Mouse (Mus musculus) 3T3-L1 (cell line): ENCODE measurements around the gene Gpx2.
"Not testable (repeated sequence)": the region's sequence is repeated elsewhere in the genome, so short reads cannot be mapped to it uniquely, and the experiment has no call there.

Source experiments
- DNase-seq: peaks from one replicate; pipeline ENCODE4 v3.0.0-alpha.2; 2015; ENCODE audit warnings: low read depth, low spot score

The Gpx2 gene

DNA sequence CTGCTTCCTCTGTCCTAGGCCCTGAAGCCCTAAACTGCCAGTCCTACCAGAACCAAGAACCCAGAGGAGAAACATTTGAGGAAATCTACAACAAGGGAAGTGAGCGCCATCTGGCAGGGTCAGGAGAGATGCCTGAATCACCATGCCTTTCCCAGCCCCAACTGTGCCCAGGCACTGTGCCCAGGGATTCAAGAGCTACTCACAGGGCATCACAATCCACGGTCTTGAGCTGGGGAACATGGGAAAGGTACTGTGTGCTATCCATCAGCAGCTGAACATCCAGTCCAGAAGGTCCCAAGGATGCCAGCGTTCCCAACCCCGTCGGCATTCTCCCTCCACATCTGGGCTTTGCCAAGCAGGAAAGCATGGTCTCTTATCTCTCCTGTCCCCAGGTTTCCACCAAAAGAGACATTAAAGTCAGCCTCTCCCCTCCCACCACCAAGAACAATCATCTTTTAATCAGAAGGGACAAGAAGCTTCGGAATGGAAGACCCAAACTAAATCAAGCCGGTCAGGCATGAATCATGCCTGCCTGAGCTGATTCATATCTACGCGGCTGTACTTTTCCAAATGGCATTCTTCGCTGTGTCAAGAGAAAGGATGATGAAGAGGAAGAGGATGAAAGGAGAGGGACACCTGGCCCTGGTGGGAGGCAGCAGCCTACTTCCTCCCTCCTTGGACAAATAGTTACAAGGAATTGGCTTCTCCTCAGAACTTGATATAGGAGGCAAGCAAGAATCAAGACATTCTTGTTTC lies 9.9 kb upstream of the Gpx2 start:
- peak; percentile 42 for DNase-seq

DNA sequence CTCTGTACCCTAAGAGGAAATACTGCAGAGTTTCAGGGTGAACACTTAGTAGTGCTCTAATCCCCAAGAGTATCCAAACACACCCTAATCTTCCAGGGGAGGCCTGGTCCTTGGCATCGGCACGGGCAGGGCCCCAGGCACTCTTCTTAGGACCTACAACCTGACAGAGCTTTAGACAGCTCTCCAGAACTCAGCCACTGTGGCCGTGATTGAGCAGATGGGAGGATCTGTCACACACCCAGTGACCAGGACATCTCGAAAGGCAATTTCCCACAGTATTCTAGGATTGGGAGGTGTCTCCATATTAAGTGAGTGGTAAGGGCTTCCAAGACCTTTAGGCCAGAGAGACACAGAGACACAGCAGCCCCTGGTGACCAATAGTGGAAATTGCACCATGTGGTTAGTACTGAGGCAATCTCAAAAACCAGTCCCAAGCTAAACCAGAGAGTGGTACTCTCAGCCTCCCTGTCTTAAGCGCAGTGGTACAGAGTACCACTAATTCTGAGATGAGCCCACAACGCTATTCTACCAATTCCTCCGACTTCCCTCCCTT lies 8.4 kb upstream of the Gpx2 start:
- peak; percentile 75 for DNase-seq

DNA sequence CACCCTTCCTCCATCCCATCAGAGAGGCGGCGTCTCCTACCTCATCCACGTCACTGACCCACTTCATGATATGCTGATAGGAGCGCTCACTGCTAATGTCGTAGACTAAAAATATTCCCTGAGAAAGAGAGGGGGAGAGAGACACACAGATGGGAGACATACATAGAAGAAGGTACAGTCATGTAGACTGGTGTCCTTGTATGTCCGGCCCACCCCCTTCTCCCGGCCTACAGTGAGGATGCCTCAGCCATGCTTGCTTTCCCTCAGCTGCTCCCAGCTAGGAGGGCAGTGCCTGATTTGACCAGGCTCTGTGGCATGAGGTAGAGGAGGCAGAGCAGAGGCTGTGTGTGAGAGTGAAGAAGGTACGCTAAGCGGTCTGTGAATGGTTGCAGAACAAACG lies 7.7 kb upstream of the Gpx2 start:
- DNase-seq: no peak

DNA sequence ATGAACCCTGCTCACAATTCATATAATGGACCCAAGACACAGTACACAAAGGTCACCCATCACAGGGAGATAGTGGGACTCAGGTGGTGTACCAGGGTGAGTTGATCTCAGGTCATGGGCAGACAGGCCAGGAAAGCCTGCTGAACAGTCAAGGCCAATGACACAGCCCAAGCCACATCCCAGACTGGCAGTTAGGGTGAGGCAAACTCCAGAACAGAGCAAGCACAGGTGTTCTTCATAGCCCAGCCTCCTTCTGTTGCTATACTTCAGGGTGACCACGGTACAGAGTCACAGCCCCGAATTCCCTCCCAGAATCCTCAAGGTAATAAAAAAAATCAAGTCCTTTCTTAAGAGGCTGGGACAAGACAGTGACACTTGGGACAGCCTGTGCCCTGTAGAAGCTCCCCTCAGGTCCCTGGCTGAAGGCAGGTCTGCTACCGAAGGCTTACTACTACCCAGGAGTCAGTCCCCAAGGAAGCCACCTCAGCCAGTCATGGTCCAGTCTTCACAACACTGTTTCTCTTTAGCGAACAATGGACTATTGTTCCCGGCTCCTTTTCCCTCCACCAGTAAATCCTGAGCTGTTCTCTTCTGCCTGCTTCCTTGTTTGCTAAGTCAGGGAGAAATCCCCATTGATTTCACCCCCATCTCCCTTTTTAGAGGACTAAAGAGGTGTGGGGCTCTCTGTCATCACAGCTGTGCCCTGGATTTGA lies 2.8 kb upstream of the Gpx2 start:
- DNase-seq: no peak

DNA sequence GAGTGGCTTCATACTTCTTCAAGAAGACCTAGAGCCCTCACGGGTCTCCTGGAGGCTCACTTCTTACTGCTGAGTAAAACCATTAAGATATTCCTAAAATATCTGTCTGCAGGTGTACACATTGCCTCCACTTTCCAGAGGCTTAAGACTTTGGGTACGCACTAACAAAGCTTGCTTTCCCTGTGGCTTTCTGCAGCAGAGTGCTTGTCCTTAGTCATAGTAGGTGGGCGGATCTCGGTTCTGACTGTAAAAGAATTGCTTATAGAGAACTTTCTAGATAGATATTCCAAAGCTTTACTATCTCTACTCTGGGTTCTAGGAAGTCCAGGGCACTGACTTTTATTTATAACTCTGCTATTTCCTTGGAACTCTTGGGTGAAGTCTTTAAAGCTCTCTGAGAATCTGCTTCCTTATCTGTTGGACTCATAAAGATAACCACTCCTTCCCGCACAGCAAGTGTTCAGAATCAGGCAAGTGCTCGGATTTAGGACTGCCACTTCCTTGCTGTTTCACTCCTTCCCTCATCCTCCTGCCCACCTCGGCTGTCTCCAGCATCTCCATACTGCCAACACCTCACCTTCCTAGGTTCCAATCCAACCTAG lies 1.7 kb upstream of the Gpx2 start:
- no peak for DNase-seq

DNA sequence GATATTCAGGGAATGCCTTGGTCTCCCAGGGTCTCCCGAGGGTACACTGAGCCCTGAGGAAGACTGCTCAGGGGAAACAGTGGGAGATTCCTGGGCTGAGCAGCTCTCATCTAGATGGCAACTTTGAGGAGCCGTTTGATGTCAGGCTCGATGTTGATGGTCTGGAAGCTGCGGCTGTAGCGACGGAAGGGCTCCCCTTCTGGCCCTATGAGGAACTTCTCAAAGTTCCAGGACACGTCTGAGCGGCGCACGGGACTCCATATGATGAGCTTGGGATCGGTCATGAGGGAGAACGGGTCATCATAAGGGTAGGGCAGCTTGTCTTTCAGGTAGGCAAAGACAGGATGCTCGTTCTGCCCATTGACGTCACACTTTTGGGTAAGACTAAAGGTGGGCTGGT lies 2.8 kb downstream of the Gpx2 start:
- DNase-seq: not testable (repeated sequence)

DNA sequence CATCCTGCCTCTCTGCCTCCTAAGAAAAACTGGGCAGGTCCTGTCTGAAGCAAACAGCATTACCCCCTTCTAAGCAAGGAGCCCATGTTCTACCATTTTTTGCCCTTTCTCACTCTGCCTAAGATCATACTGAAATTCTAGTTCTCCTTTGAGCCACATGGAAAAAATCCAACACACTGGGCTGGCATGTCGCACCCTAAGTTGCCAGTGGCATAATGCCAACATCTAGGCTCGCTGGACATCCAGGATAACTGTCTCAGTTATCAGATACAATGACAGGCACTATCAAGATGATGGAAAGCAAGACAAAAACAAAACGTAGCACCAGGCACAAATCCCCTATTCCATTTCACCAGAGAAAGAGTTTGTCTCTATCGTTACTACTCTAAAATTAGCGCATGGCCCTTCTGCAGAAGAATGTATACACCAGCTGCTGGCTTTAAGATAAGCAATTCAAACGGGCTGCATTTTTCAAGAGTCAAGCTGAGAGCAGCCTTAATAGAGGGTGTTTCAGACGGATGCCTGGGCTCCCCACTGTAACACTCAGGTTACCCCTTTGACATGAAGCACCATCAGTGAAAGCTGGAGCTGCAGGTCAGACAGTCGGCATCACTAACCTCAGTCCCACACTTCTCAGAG lies 4.8 kb downstream of the Gpx2 start:
- no peak for DNase-seq

DNA sequence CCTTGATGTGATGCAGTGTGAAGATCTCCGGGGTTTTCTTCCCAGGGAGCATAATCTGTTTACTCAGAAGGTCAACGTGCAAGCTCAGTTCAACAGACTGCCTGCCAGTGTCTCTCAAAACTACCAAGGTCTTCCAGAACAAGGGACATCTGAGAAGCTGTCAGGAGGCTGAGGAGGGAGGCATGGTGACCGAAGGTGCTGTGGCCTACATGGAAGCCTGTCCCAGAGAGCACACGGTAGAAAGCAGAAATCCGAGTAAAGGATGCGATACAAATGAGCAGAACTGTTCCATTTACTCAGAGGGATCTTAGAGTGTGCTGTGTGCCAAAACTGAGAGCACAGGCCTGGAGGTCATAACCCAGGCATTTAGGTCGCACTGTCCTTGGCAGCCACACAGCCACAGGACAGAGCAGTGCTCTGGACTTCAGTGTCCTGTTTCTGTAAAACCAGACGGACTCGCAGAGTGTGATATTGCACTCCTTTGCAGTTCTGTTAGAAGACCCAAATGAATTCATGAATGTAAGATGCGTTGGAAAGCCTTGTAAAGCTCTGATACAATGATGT lies 11.2 kb downstream of the Gpx2 start:
- no peak for DNase-seq

DNA sequence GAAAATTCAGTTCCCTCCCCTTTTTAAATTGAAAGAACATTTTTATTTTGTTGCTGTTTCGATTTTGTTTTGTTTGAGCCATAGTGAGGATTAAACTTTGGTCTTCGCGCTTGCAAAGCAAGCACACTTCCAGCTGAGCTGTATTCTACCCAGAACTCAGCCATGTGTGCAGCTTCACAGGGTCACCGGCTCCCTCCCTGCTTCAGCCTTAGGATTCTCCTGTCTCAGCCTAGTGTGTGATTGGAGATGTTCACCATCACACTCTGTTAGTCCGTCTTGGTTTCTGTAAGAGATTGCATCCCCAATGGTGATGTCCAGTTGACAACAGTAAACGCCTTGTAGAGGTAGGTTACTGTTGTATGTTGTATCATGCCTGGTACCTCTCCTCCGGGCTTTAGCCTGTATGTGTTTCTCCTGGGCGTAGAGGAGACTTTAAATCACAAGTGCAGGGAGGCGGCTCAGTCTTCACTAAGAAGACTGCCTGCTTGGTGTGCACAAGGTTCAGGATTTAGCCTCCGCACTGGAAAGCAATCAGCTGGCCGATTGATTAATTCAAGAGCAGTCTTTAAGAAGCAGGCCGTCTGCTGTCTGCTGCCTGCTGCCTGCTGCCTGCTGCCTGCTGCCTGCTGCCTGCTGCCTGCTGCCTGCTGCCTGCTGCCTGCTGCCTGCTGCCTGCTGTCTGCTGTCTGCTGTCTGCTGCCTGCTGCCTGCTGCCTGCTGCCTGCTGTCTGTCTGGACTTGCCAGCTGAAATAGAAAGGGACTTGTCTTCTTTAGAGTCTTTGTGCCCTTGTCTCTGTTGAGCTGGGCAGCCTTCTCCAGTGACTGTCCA lies 14.5 kb downstream of the Gpx2 start:
- no peak for DNase-seq

DNA sequence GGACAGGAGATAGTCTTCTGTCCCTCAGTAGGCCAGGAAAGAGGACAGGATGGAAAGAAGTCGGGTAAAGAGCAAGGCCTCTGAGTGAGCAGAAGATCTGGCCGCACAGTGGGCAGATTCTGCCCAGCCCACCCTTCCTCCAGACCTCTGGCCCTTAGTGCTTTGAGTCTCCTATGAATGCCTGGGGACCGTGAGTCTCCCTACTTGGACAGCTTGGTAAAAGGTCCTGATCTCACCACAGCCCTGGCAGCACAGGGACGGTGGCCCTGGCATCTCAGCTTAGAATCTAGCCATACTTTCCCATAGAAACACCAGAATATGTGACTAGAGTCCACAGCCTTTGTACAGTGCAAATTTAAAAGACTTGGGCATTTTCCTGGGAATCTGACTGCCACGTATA lies 15.4 kb downstream of the Gpx2 start:
- no peak for DNase-seq

DNA sequence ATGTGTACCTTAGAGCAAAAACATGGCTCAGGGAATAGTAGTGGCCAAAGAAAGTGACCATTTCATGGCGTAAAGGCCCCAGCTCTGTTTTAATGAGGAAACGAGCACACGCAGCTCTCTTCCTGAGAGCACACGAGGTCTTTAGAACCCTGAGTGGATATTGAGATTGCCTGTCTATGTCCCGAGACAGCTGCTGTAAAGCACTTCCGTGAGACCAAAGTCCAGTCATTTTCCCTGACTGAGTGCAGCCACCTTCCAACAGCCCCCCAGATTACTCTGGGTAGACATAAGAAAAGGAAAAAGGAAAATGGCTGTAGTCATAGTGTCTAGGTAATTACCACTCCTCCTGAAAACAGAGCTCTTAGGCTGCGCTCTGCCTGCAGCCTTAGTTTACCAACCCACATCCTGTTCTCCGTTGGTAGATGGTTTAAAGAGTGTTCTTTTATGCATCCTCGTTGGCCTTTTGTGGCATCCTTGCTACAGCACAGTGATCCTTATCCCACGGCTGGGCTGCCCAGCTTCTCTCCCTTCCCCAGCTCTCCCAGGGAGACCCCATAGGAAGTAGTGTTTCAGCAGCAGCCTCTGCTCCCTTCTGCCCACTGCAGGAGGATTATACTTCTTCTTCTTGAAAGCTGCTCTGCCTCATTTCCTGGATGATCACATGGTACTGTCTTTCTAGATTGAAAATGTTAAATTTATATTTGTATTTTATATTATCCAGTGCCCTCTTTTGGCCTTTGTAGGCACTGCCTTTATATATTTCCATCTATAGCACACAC lies 16.9 kb downstream of the Gpx2 start:
- DNase-seq: no peak

DNA sequence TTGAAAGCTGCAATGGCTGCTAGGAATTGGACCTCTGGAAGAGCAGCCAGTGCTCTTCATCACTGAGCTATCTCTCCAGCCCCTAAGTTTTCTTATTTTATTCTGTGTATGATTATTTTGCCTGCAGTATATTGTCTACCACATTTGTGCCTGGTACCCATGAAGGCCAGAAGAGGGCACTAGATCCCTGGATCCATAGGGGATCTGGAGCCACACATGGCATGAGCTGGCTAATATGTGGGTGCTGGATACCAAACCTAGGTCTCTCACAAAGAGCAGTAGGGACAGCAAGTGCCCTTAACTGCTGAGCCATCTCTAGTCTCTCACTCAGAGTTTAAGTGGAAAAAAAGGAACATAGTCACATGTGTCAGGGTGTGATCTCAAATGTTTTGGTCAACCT lies 17.5 kb downstream of the Gpx2 start:
- DNase-seq: no peak

DNA sequence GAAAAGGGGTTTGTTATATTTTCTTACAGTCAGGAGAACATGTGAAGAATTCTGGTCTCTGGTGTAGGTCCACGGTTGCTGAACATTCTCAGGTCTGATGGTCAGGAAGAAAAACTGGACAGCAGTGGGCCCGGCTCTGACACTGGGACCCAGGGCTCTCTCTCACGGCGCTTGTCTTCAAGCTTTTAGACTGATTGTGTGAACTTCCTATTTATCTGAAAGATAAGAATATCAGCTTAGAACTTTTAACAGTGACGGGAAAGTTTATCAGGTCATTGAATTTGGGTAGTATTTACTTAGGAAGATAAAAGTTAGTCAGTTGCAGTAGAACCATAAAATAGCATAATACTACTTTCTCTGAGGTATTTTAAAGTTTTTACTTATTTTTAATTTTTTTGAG lies 18.5 kb downstream of the Gpx2 start:
- no peak for DNase-seq

DNA sequence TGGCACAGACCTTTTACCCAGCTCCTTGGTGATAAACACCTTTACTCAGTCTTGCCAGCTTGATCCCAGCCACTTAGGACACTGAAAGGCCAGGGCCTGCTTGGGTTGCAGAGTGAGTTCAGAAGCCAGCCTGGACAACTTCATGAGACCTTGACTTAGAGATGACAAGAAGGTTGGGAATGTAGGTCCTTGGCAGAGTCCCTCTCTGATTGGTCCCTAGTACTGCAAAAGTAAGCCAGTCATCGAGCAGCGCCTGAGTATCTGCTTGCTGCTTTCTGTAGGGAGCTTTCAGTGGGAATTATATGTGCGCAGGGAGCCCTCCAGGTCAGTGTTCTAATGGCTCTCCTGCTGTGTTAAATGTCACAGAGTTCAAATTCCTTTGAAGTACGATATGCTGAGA lies 20.2 kb downstream of the Gpx2 start:
- no peak for DNase-seq

DNA sequence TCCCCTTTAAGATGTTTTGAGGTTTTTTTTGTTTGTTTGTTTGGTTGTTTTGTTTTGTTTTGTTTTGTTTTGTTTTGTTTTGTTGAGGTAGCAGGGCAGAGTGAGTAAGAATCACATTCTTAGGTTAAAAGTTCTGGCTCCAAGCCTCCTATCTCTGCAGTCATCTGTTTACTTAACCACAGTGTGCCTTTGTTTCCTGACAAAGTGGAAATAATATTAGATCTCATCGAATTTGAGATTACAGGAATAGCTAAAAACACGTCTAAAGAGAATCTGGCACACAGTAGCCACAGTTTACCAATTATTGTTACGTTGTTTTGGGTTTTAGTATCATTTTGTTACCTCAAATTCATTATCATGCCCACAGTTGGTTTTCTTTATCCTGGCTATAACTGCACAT lies 20.7 kb downstream of the Gpx2 start:
- no peak for DNase-seq

DNA sequence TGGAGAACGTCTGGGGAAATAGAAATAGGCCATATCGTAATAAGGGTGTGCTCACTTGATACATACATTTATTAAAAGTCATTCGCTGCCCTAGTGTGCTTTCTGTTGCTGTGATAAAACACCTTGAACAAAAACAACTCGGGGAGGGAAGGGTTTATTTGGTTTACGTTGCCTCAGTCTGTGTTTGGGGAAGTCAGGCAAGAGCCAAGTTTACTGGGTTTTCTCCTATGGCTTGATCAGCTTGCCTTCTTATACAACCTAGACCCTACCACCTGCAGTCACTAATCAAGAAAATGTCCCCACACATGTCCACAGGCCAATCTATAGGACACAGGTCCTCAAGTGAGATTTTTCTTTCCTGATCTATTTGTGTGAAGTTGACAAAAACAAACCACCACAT lies 23.8 kb downstream of the Gpx2 start:
- DNase-seq: no peak

DNA sequence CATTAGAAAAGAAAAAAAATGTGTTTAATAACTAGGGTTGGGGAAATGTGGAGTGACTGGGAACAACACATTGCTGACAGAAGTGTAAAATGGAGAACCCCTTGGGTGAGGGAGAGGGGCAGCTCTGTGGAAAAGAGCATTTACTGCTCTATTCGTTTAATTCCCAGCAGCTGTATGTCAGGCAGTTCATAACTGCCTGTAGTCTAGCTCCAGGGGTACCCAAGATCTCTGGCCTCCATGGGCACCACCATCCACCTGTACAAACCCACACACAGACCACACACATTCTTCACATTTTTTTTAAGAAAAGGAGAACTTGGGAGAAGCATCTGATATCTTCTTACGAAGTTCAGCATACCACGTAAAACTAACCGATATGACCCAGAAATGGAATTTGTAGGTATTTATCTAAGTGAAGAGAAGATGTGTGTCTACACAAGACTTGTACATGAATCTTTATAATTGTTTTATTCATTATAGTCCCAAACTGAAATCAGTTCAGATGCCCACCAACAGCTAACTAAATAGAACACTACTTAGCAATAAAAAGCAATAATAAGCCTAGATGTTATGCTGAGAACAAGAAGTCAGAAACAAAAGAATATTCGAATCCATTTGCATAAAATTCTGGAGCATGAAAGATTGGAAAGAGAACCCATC lies 24.4 kb downstream of the Gpx2 start:
- no peak for DNase-seq

DNA sequence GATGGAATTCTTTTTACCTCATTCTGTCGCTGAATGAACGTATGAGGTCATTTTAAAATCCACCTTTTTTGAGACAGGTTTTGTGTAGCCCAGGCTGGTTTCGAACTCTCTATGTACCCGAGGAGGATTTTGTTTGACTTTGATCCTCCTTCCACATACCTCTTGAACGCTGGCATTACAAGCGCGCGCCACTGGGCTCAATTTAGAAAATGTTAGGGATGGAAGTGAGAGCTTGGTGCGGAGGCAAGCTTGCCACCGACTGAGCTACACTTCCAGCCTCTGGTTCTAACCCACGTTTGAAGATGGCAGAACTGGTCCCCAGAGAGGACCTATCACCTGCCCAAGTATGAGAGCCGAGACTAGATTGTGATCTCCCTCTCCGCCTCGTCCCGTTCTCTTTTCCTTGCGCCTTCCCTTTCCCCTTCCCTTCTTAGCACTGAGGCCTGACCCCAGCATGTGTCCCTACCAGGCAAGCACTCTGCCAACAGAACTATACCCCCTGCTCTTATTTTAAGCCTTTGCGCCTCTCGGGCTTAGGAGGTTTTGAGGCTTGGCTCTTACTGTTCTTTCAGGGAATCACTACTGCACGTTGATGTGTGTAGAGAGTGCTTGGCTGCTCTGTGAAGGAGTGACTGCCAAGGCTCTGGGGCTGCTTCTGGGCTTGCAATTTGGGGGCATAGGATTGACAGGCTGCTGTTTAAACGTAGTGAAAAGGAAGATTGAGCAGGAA lies 29.3 kb downstream of the Gpx2 start:
- no peak for DNase-seq

DNA sequence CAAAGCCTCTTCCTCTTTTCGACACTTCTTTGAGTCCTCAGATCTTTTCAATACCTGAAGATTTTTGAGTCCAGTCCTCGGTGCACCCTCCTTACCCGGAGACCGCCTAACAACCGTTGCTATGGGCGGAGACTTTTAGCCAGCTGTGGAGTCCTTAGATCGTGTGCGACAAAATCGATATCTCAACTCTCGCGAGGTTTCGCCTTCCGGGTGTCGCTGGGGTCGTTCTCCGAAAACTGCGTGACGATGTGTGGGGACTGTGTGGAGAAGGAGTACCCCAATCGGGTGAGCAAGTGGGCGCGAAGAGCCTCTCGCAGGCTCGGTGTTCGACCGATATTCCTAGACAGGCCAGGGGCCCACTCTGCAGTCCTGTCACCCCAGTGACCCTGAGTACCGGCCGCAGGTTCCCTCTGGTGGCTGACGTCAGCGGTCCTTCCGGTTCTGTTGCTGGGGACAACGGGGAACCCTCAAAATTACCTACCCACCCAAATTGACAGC lies 30.0 kb downstream of the Gpx2 start, which contains the start of the genes Churc1 and Fntb:
Gene Churc1, plus strand, starts transcription at position 185 of the 498 bp plus-strand sequence.
Gene Fntb, plus strand, starts transcription at position 236 of the 498 bp plus-strand sequence.
- peak; percentile 96 for DNase-seq
